Comparison of ENCODE assay signal across 24 mouse cellular contexts in genomic region chr1:152543449-152544159, GRCm38 (mm10).
DNase-seq lines count a peak whose midpoint lies in the region; ATAC-seq and TF ChIP-seq lines count a peak whose summit lies in the region.
"Had no signal": no experiment of that assay in that cellular context is flagged by ENCODE, and none has a peak within 500 bp of the region (broad histone marks: within the 10 kb centered on the region; RNA-seq: fewer than 3 reads in every experiment).

No protein-coding gene starts in this region.

- no peak overlapping the region for H3K4me2 ChIP-seq in kidney, embryonic 15.5 days
- H3K4me2 ChIP-seq in intestine, embryonic 14.5 days (ENCODE audit: low read length), result no peak overlapping the region
- no peak overlapping the region for H3K4me2 ChIP-seq in intestine, postnatal 0 days (replicated peaks; ENCODE audit: low read depth)
- H3K4me2 ChIP-seq in stomach, embryonic 16.5 days (ENCODE audit: low read depth, low read length), result no peak overlapping the region
- H3K4me2 ChIP-seq: heart, embryonic 13.5 days; hindbrain, embryonic 14.5 days had no signal

- no peak overlapping the region for H3K9ac ChIP-seq in kidney, embryonic 15.5 days
- H3K9ac ChIP-seq in intestine, embryonic 14.5 days (ENCODE audit: low read length), result no peak overlapping the region
- H3K9ac ChIP-seq in intestine, postnatal 0 days (ENCODE audit: low read depth, low read length), result no peak overlapping the region
- H3K9ac ChIP-seq in stomach, embryonic 16.5 days (ENCODE audit: low read length), result no peak overlapping the region
- H3K9ac ChIP-seq: forebrain, postnatal 0 days; heart, embryonic 13.5 days; hindbrain, embryonic 14.5 days had no signal

- peaks cover 7% of the 10 kb centered on the region for H3K4me1 ChIP-seq in kidney, embryonic 15.5 days
- peaks cover 7% of the 10 kb centered on the region; the same call in 1 of the 2 replicates for H3K4me1 ChIP-seq in kidney, adult 2 months (ENCODE audit: control insufficient read depth, insufficient read depth, low read length)
- peaks cover 11% of the 10 kb centered on the region for H3K4me1 ChIP-seq in intestine, embryonic 14.5 days (replicated peaks; ENCODE audit: control insufficient read depth, insufficient read depth, low read length)
- peaks cover 13% of the 10 kb centered on the region; the same call in 1 of the 2 replicates for H3K4me1 ChIP-seq in intestine, postnatal 0 days (replicated peaks; ENCODE audit: control insufficient read depth, insufficient read depth, low read length)
- H3K4me1 ChIP-seq in stomach, embryonic 16.5 days (ENCODE audit: control insufficient read depth, insufficient read depth, low read length), result peaks cover 7% of the 10 kb centered on the region
- H3K4me1 ChIP-seq in limb, embryonic 10.5 days, result no peaks in the 10 kb centered on the region
- H3K4me1 ChIP-seq: forebrain, embryonic 10.5 days had no signal

- no peak overlapping the region for H3K4me3 ChIP-seq in kidney, embryonic 15.5 days (replicated peaks)
- H3K4me3 ChIP-seq in kidney, adult 2 months (ENCODE audit: insufficient read depth, low read depth, low read length), result no peak overlapping the region
- no peak overlapping the region for H3K4me3 ChIP-seq in intestine, embryonic 14.5 days (ENCODE audit: low read depth, low read length)
- no peak overlapping the region for H3K4me3 ChIP-seq in intestine, postnatal 0 days (ENCODE audit: low read depth, low read length)
- no peak overlapping the region for H3K4me3 ChIP-seq in stomach, embryonic 16.5 days (replicated peaks; ENCODE audit: low read length)
- no peak overlapping the region for H3K4me3 ChIP-seq in limb, embryonic 10.5 days
- H3K4me3 ChIP-seq: forebrain, embryonic 10.5 days; gastrocnemius, adult 2 months; heart, embryonic 13.5 days had no signal

- DNase-seq in kidney, adult 2 months, result no peak
- DNase-seq in intestine, embryonic 14.5 days (ENCODE audit: low spot score), result no peak
- no peak for DNase-seq in thymus, postnatal 14 days
- DNase-seq in limb, embryonic 10.5 days (ENCODE audit: low spot score), result no peak
- no peak for DNase-seq in cerebellum, adult 11-12 months
- DNase-seq: adrenal gland, adult 8-10 months; adrenal gland, postnatal 25 days; cerebellum, adult 18-20 months; cerebellum, adult 9-10 months; cerebellum, postnatal 14 days; forebrain, postnatal 0 days; gastrocnemius, adult 2 months; gastrocnemius, postnatal 14 days; heart, adult 18-20 months; heart, postnatal 14 days; heart, postnatal 4 days had no signal

- no peaks in the 10 kb centered on the region for H3K9me3 ChIP-seq in kidney, embryonic 15.5 days (replicated peaks)
- H3K9me3 ChIP-seq in intestine, embryonic 14.5 days (ENCODE audit: control insufficient read depth, low read length), result no peaks in the 10 kb centered on the region
- H3K9me3 ChIP-seq in intestine, postnatal 0 days (ENCODE audit: control insufficient read depth), result no peaks in the 10 kb centered on the region
- H3K9me3 ChIP-seq in stomach, embryonic 16.5 days (replicated peaks; ENCODE audit: control insufficient read depth, low read length), result no peaks in the 10 kb centered on the region
- no peaks in the 10 kb centered on the region for H3K9me3 ChIP-seq in limb, embryonic 10.5 days (replicated peaks)
- H3K9me3 ChIP-seq: heart, embryonic 13.5 days had no signal

- no peak for TF ChIP-seq CTCF in kidney, adult 2 months (conservative IDR thresholded peaks at IDR 0.05; ENCODE audit: insufficient read depth, insufficient read length, low read depth, low read length)
- no peak for TF ChIP-seq CTCF in intestine, postnatal 0 days (IDR thresholded peaks at IDR 0.05; ENCODE audit: low read depth)

- no peak for ATAC-seq in kidney, embryonic 15.5 days (replicated peaks; ENCODE audit: low FRiP score)
- no peak for ATAC-seq in intestine, embryonic 14.5 days (replicated peaks; ENCODE audit: low FRiP score, low TSS enrichment, low read depth)
- peak; percentile 81 for ATAC-seq in intestine, postnatal 0 days
- no peak for ATAC-seq in stomach, embryonic 16.5 days (ENCODE audit: insufficient read depth, low FRiP score)
- ATAC-seq: activated CD4-positive, CD25-positive, alpha-beta regulatory T cell, adult 4 months; forebrain, embryonic 14.5 days; forebrain, postnatal 0 days had no signal

- H3K27ac ChIP-seq in kidney, embryonic 15.5 days, result 0 out of 2 replicates have a peak overlapping the region, but pooled peaks have one; percentile 16
- no peak overlapping the region for H3K27ac ChIP-seq in kidney, adult 2 months (ENCODE audit: insufficient read depth, low read depth, low read length)
- H3K27ac ChIP-seq in intestine, embryonic 14.5 days (ENCODE audit: low read depth), result peak overlapping the region; percentile 55; the same call in 1 of the 2 replicates
- peak overlapping the region; percentile 68 for H3K27ac ChIP-seq in intestine, postnatal 0 days (ENCODE audit: low read depth, low read length)
- H3K27ac ChIP-seq in stomach, embryonic 16.5 days (ENCODE audit: low read length), result peak overlapping the region; percentile 80
- H3K27ac ChIP-seq in limb, embryonic 10.5 days, result no peak overlapping the region
- H3K27ac ChIP-seq: forebrain, embryonic 10.5 days; gastrocnemius, adult 2 months; heart, embryonic 13.5 days; hindbrain, embryonic 14.5 days had no signal

- no peak for TF ChIP-seq POLR2A in kidney, adult 2 months (IDR thresholded peaks at IDR 0.05; ENCODE audit: low read depth, low read length)

- peaks cover 83% of the 10 kb centered on the region for H3K36me3 ChIP-seq in kidney, embryonic 15.5 days
- peaks cover 19% of the 10 kb centered on the region for H3K36me3 ChIP-seq in kidney, adult 2 months (ENCODE audit: control insufficient read depth, insufficient read depth, low read length)
- H3K36me3 ChIP-seq in intestine, embryonic 14.5 days (ENCODE audit: control insufficient read depth, insufficient read depth, low read length), result peaks cover 66% of the 10 kb centered on the region
- peaks cover 40% of the 10 kb centered on the region for H3K36me3 ChIP-seq in intestine, postnatal 0 days (ENCODE audit: control insufficient read depth, insufficient read depth)
- peaks cover 13% of the 10 kb centered on the region; the same call in 1 of the 2 replicates for H3K36me3 ChIP-seq in stomach, embryonic 16.5 days (ENCODE audit: control insufficient read depth, insufficient read depth, low read length)
- peaks cover 88% of the 10 kb centered on the region for H3K36me3 ChIP-seq in limb, embryonic 10.5 days

- 86% methylated on average over 2 of the region's 2 CpGs for WGBS in kidney, embryonic 15.5 days
- WGBS in kidney, adult 2 months, result 93% methylated on average over 2 of the region's 2 CpGs
- WGBS in intestine, embryonic 14.5 days, result 68% methylated on average over 2 of the region's 2 CpGs
- WGBS in intestine, postnatal 0 days, result 26% methylated on average over 2 of the region's 2 CpGs
- 64% methylated on average over 2 of the region's 2 CpGs for WGBS in stomach, embryonic 16.5 days
- 91% methylated on average over 2 of the region's 2 CpGs for WGBS in limb, embryonic 10.5 days

- H3K27me3 ChIP-seq in kidney, embryonic 15.5 days, result no peaks in the 10 kb centered on the region
- no peaks in the 10 kb centered on the region for H3K27me3 ChIP-seq in kidney, adult 2 months (replicated peaks; ENCODE audit: control insufficient read depth, insufficient read depth, low read length)
- no peaks in the 10 kb centered on the region for H3K27me3 ChIP-seq in intestine, embryonic 14.5 days (replicated peaks; ENCODE audit: control insufficient read depth, insufficient read depth, low read length)
- H3K27me3 ChIP-seq in intestine, postnatal 0 days (replicated peaks; ENCODE audit: control insufficient read depth, insufficient read depth, low read length), result no peaks in the 10 kb centered on the region
- no peaks in the 10 kb centered on the region for H3K27me3 ChIP-seq in stomach, embryonic 16.5 days (ENCODE audit: control insufficient read depth, insufficient read depth, low read length)
- H3K27me3 ChIP-seq in limb, embryonic 10.5 days (ENCODE audit: low read depth, poor library complexity, severe bottlenecking), result no peaks in the 10 kb centered on the region
- H3K27me3 ChIP-seq: heart, embryonic 13.5 days had no signal

Comparison
In these comparisons a context has a peak if more than half of its experiments do, and no peak if none do; other contexts are left out.
1. H3K27ac ChIP-seq: peak in kidney, embryonic 15.5 days (single experiment), intestine, embryonic 14.5 days (single experiment), intestine, postnatal 0 days (single experiment) and stomach, embryonic 16.5 days (single experiment); none in kidney, adult 2 months (single experiment) and limb, embryonic 10.5 days (single experiment).